Mouse (Mus musculus) heart, postnatal 0 days (tissue): ENCODE results near the gene Slc25a30. TPM values are rescaled to one million over a fixed set of nuclear protein-coding genes. Genes with fewer than 3 reads are reported as not detected.
A peak's percentile ranks its signal among the peaks of the same experiment; 100 is the strongest.

Experiments used
- ATAC-seq: fragments of 200-750 bp; cut with Nextera tagmentation; 2 replicates; pipeline ENCODE4 v1.8.0; 2017; ENCODE audit warnings: low read depth, moderate number of reproducible peaks, moderate library complexity; ENCODE audit not compliant: insufficient read depth
- DNase-seq: peaks from one replicate; pipeline ENCODE4 v3.0.0-alpha.2; 2016; ENCODE audit warnings: low spot score
- H3K27ac ChIP-seq: fragments of 300-500 bp; sonication (generic); 2 replicates; pipeline ENCODE4 v1.5.1; 2014; ENCODE audit warnings: low read depth, mild to moderate bottlenecking
- H3K27me3 ChIP-seq: fragments of 300-500 bp; sonication (generic); 2 replicates; pipeline ENCODE4 v1.6.1; 2014; ENCODE audit warnings: low read length, mixed read lengths; ENCODE audit not compliant: control insufficient read depth, insufficient read depth
- H3K36me3 ChIP-seq: fragments of 300-500 bp; sonication (generic); replicated peaks from 2 replicates; pipeline ENCODE4 v1.6.1; 2014; ENCODE audit warnings: low read length, mixed read lengths; ENCODE audit not compliant: control insufficient read depth, insufficient read depth
- H3K4me1 ChIP-seq: fragments of 300-500 bp; sonication (generic); 2 replicates; pipeline ENCODE4 v1.6.1; 2014; ENCODE audit warnings: antibody characterized with exemption; ENCODE audit not compliant: control insufficient read depth, insufficient read depth
- H3K4me2 ChIP-seq: fragments of 300-500 bp; sonication (generic); 2 replicates; pipeline ENCODE4 v1.6.1; 2014; ENCODE audit warnings: low read depth, mild to moderate bottlenecking, low read length, moderate library complexity
- H3K4me3 ChIP-seq: fragments of 300-500 bp; sonication (generic); 2 replicates; pipeline ENCODE4 v1.5.1; 2014; ENCODE audit warnings: low read depth, low read length
- H3K9ac ChIP-seq: fragments of 300-500 bp; sonication (generic); replicated peaks from 2 replicates; pipeline ENCODE4 v1.6.1; 2014; ENCODE audit warnings: low read depth, low read length, mixed read lengths
- H3K9me3 ChIP-seq: fragments of 300-500 bp; sonication (generic); replicated peaks from 2 replicates; pipeline ENCODE4 v1.6.1; 2016; ENCODE audit warnings: low read length; ENCODE audit not compliant: control insufficient read depth
- CTCF ChIP-seq: IDR thresholded peaks from 2 replicates; pipeline ENCODE4 v1.5.1; 2016; ENCODE audit warnings: antibody characterized with exemption, control low read depth, low read depth
- EP300 ChIP-seq: IDR thresholded peaks from 2 replicates; pipeline ENCODE4 v1.6.1; 2016; ENCODE audit warnings: antibody characterized with exemption, low read depth
- WGBS: fragments of 180-500 bp; shearing (Covaris S2); extraction: QIAGEN DNeasy Blood & Tissue Kit; methylation state at CpG from one replicate; pipeline ENCODE4 v1.1.7; 2014; 5-methylcytosine and 5-hydroxymethylcytosine counted together
- polyA plus RNA-seq: library from polyadenylated mRNA; unstranded; fragments of >200 nt; fragmentation: Nextera tagmentation; extraction: Ambion mirVana; gene quantifications from 2 replicates; pipeline ENCODE4 v1.2.1, GENCODE M21; 2015
- total RNA-seq: library from RNA; depleted of rRNA; stranded (reverse); fragments of >200 nt; gene quantifications from 2 replicates; pipeline ENCODE4 v1.2.3, GENCODE M21; 2014; ENCODE audit warnings: low replicate concordance

The Slc25a30 gene
- total and polyA plus RNA-seq, 2 experiments from 2014 or later, result 6.3 to 39.2 TPM

DNA sequence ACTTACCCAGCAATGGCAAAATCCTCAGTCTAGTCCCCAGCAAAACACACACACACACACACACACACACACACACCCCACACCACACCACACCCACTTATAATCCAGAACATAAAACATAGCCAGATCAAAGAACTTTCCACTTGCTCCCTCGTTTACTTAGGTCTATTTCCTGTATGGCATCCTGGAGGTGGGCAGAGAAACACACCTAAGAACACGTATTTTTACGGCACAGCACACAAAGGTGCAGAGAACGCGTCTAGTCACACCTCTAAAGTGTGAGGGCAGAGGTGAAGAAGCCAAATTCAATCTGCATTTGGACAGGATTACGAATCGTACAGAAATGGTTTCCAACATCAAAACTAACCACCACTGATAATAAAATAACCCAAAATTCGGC is 33.6 kb downstream of the Slc25a30 start:
- H3K27ac ChIP-seq, result no peak overlapping the region
- no peaks in the 10 kb centered on the region for H3K9me3 ChIP-seq
- DNase-seq (no peak), ATAC-seq (no peak)
- TF ChIP-seq CTCF (no peak), EP300 (no peak)
- H3K4me1 ChIP-seq, result no peaks in the 10 kb centered on the region
- H3K36me3 ChIP-seq, result no peaks in the 10 kb centered on the region
- 52% methylated on average over 8 of the region's 8 CpGs for WGBS
- peak overlapping the region; percentile 97 for H3K4me3 ChIP-seq
- no peaks in the 10 kb centered on the region for H3K27me3 ChIP-seq
- H3K4me2 ChIP-seq, result peak overlapping the region; percentile 78
- peak overlapping the region; percentile 97 for H3K9ac ChIP-seq

DNA sequence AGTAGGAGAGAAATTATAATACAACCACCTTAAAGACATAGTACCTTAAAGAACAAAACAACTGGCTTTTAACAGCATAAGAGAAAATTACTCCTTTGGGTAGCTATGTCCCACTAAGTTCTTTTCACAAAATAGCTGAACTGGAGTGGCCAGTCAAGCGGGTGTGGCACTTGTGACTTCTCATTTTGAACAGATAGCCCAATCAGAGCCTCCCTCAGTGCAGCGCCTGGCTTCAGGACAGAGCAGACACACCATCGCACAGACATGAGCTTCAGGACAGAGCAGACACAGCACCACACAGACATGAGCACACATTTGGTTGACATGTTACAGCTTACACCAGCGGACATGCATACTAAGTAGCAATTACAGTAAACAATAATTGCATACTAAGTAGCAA is 35.8 kb downstream of the Slc25a30 start:
- H3K9me3 ChIP-seq, result no peaks in the 10 kb centered on the region
- ATAC-seq (no peak), DNase-seq (no peak)
- no peak overlapping the region for H3K4me3 ChIP-seq
- H3K4me2 ChIP-seq, result no peak overlapping the region
- no peak overlapping the region for H3K9ac ChIP-seq
- H3K36me3 ChIP-seq, result peaks cover 12% of the 10 kb centered on the region
- no peaks in the 10 kb centered on the region; the same call in 1 of the 2 replicates for H3K4me1 ChIP-seq
- WGBS, result 80% methylated on average over 4 of the region's 4 CpGs
- TF ChIP-seq CTCF (no peak), EP300 (no peak)
- H3K27me3 ChIP-seq, result no peaks in the 10 kb centered on the region
- no peak overlapping the region for H3K27ac ChIP-seq

DNA sequence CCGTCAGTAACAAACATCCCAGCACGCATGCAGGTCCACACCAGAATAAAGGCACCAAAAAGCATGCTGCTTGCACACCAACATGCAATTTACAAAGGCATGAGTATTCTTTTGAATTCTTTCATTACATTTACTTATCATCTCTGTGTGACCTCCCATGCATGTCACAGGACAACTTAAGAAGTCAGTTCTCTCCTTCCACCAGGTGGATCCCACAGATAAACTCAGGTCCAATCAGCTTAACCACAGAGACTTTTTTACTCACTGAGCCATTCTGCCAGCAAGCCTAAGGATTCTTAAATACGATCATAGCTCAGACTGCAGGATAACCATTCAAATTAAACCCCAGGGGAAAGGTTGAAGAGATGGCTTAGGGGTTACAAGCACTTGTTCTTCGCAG is 37.7 kb downstream of the Slc25a30 start:
- no peaks in the 10 kb centered on the region for H3K27me3 ChIP-seq
- H3K4me3 ChIP-seq, result no peak overlapping the region
- H3K9me3 ChIP-seq, result no peaks in the 10 kb centered on the region
- TF ChIP-seq CTCF, result no peak
- no peak for TF ChIP-seq EP300
- H3K4me2 ChIP-seq, result no peak overlapping the region
- H3K36me3 ChIP-seq, result peaks cover 24% of the 10 kb centered on the region
- ATAC-seq, result no peak
- no peaks in the 10 kb centered on the region; the same call in 1 of the 2 replicates for H3K4me1 ChIP-seq
- H3K9ac ChIP-seq, result no peak overlapping the region
- no peak for DNase-seq
- 88% methylated on average over 4 of the region's 4 CpGs for WGBS
- H3K27ac ChIP-seq, result no peak overlapping the region

- no peak overlapping the region for H3K4me2 ChIP-seq
- WGBS, result 97% methylated on average over 2 of the region's 2 CpGs
- ATAC-seq, result no peak
These were observed 38.9 kb downstream of the Slc25a30 start for GRCm38 (mm10) chr14:75747960-75748359.

DNA sequence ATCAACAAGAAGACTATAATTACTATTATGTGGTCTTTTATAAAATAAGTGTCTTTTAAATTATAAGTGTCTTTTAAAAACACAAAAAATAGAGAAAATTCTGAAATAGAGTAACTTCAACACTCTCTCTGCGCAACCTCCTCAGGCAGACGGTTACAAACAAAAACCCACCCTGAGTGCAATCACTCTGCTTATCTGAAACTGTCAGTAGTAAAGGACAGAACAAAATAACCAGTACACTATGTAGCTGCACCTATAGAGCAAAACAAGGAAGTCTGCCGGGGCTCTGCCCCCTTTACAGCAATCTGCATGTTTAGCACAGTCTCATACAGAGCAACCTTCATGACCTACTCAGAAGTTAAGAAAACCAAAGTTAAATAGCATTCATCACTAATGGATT is 44.9 kb downstream of the Slc25a30 start:
- WGBS, result 67% methylated on average over 3 of the region's 3 CpGs
- Histone ChIP-seq H3K27me3 (no peaks in the 10 kb centered on the region), H3K4me3 (no peak overlapping the region)

More at GRCm38 (mm10) chr14:75747960-75748359, 38.9 kb downstream of the Slc25a30 start:
- TF ChIP-seq CTCF (no peak), EP300 (no peak)
- no peak overlapping the region for H3K27ac ChIP-seq
- H3K9me3 ChIP-seq, result no peaks in the 10 kb centered on the region
- no peak for DNase-seq
- peaks cover 27% of the 10 kb centered on the region for H3K36me3 ChIP-seq
- H3K9ac ChIP-seq, result no peak overlapping the region
- H3K4me3 ChIP-seq, result no peak overlapping the region
- H3K4me1 ChIP-seq, result no peaks in the 10 kb centered on the region; the same call in 1 of the 2 replicates
- no peaks in the 10 kb centered on the region for H3K27me3 ChIP-seq

DNA sequence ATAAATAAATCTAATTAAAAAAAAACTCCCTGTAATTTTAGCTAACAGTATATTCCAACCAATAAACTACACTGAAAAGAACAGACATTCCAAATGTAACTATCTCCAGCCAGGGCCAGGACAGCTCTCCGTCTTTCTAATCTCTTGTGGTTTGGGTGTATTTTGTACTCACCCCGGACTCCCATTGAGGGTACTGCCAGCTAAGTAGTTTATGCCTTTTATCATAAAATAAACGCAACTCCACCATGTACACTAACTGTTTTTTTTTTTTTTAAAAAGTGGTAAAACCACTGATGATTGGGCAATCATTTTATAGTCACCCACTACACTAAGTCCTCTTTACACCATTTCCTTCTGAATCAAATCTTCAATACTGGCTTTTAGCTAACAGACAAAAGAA is 51.2 kb downstream of the Slc25a30 start:
- WGBS, result 88% methylated on average over 3 of the region's 3 CpGs
- Histone ChIP-seq H3K27ac (no peak overlapping the region), H3K27me3 (no peaks in the 10 kb centered on the region), H3K9me3 (no peaks in the 10 kb centered on the region), H3K4me3 (no peak overlapping the region), H3K4me2 (no peak overlapping the region), H3K36me3 (peaks cover 83% of the 10 kb centered on the region), H3K9ac (no peak overlapping the region), H3K4me1 (no peaks in the 10 kb centered on the region)
- ATAC-seq, result no peak
- DNase-seq, result no peak
- no peak for TF ChIP-seq CTCF
- TF ChIP-seq EP300, result no peak

More for the DNA sequence above, 44.9 kb downstream of the Slc25a30 start:
- Histone ChIP-seq H3K36me3 (peaks cover 71% of the 10 kb centered on the region), H3K9ac (no peak overlapping the region), H3K4me1 (no peaks in the 10 kb centered on the region), H3K9me3 (no peaks in the 10 kb centered on the region), H3K4me2 (no peak overlapping the region), H3K27ac (no peak overlapping the region)
- no peak for TF ChIP-seq CTCF
- TF ChIP-seq EP300, result no peak
- DNase-seq (no peak), ATAC-seq (no peak)
